Mouse (Mus musculus) liver, postnatal 0 days (tissue): ENCODE results near the gene Fut8. TPM values are rescaled to one million over a fixed set of nuclear protein-coding genes. Genes with fewer than 3 reads are reported as not detected.

Experiments used
- ATAC-seq: fragments of 200-750 bp; cut with Nextera tagmentation; 2 replicates; pipeline ENCODE4 v1.8.0; 2017; ENCODE audit warnings: mild to moderate bottlenecking, moderate library complexity
- DNase-seq: peaks from one replicate; pipeline ENCODE4 v3.0.0-alpha.2; 2016
- H3K27ac ChIP-seq: fragments of 300-500 bp; sonication (generic); 2 replicates; pipeline ENCODE4 v1.5.1; 2014; ENCODE audit warnings: antibody characterized with exemption, moderate library complexity, mild to moderate bottlenecking, low read depth
- H3K27me3 ChIP-seq: fragments of 300-500 bp; sonication (generic); 2 replicates; pipeline ENCODE4 v1.6.1; 2014; ENCODE audit warnings: low read length, control low read depth, mixed read lengths; ENCODE audit not compliant: insufficient read depth
- H3K36me3 ChIP-seq: fragments of 300-500 bp; sonication (generic); replicated peaks from 2 replicates; pipeline ENCODE4 v1.6.1; 2014; ENCODE audit warnings: mild to moderate bottlenecking, control low read depth, low read length, moderate library complexity, mixed read lengths; ENCODE audit not compliant: insufficient read depth
- H3K4me1 ChIP-seq: fragments of 300-500 bp; sonication (generic); 2 replicates; pipeline ENCODE4 v1.6.1; 2014; ENCODE audit warnings: antibody characterized with exemption, mild to moderate bottlenecking, control low read depth; ENCODE audit not compliant: insufficient read depth
- H3K4me2 ChIP-seq: fragments of 300-500 bp; sonication (generic); 2 replicates; pipeline ENCODE4 v1.6.1; 2014; ENCODE audit warnings: low read depth, mild to moderate bottlenecking, low read length, moderate library complexity, mixed read lengths
- H3K4me3 ChIP-seq: fragments of 300-500 bp; sonication (generic); 2 replicates; pipeline ENCODE4 v1.5.1; 2014; ENCODE audit warnings: low read depth, low read length
- H3K9ac ChIP-seq: fragments of 300-500 bp; sonication (generic); replicated peaks from 2 replicates; pipeline ENCODE4 v1.6.1; 2014; ENCODE audit warnings: mild to moderate bottlenecking, moderate library complexity
- H3K9me3 ChIP-seq: fragments of 300-500 bp; sonication (generic); 2 replicates; pipeline ENCODE4 v1.6.1; 2016; ENCODE audit warnings: mild to moderate bottlenecking, control low read depth, low read length, mixed read lengths
- CTCF ChIP-seq: sonication (generic); IDR thresholded peaks from 2 replicates; pipeline ENCODE4 v1.5.1; 2016; ENCODE audit warnings: antibody characterized with exemption, low read depth
- EP300 ChIP-seq: IDR thresholded peaks from 2 replicates; pipeline ENCODE4 v1.6.1; 2016; ENCODE audit warnings: antibody characterized with exemption, low read depth, mild to moderate bottlenecking
- WGBS: fragments of 180-500 bp; shearing (Covaris S2); extraction: QIAGEN DNeasy Blood & Tissue Kit; methylation state at CpG from one replicate; pipeline ENCODE4 v1.1.7; 2014; ENCODE audit not compliant: insufficient replicate concordance; 5-methylcytosine and 5-hydroxymethylcytosine counted together
- polyA plus RNA-seq: library from polyadenylated mRNA; unstranded; fragments of >200 nt; fragmentation: Nextera tagmentation; extraction: Ambion mirVana; gene quantifications from 2 replicates; pipeline ENCODE4 v1.2.1, GENCODE M21; 2015

The Fut8 gene
- polyA plus RNA-seq, 1 experiment from 2014 or later: 8.6 TPM

DNA sequence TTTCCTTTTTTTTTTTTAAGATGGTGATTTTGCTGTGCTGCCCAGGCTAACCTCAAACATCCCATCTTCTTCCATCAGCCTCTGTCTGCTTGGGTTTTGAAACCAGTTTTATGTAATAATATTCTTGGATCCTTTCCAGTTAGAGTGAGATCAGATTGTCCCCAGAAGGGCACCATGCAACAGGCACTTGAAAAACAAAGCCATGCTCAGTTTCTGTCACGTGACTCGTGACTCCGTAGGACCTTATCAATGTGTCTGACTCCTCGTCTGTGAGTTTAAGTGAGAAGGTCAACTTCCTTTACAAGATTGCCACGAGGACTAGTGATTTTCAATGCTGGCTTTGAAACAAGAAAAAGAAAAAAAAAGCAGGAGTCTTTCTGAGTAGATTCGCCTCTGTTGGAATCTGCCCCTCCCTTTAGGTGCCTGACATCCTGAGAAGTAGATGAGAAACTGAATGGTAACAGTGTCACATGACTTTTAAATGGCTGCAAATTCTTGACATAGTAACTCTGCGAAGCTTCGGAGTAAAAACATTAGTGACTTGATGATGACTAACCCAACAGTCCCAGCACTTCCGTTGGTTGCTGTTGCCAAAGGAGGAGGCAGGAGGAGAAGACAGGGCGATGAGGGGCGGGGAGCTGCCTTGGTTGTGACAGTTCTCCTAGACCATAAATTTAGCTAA lies 21.3 kb upstream of the Fut8 start:
- Histone ChIP-seq H3K4me3 (no peak overlapping the region), H3K4me2 (peak overlapping the region; percentile 13; the same call in 1 of the 2 replicates), H3K27me3 (no peaks in the 10 kb centered on the region), H3K27ac (no peak overlapping the region), H3K36me3 (no peaks in the 10 kb centered on the region), H3K4me1 (peaks cover 3% of the 10 kb centered on the region; the same call in 1 of the 2 replicates), H3K9ac (no peak overlapping the region), H3K9me3 (no peaks in the 10 kb centered on the region)
- TF ChIP-seq EP300: no peak
- no peak for TF ChIP-seq CTCF
- 50% methylated on average over 11 of the region's 11 CpGs for WGBS
- no peak for ATAC-seq
- no peak for DNase-seq

GRCm38 (mm10) chr12:77220616-77221015 lies 17.3 kb upstream of the Fut8 start:
- H3K36me3 ChIP-seq: no peaks in the 10 kb centered on the region
- no peak for ATAC-seq
- H3K27me3 ChIP-seq: no peaks in the 10 kb centered on the region
- H3K9ac ChIP-seq: no peak overlapping the region
- H3K4me3 ChIP-seq: no peak overlapping the region
- H3K4me2 ChIP-seq: no peak overlapping the region
- WGBS: 67% methylated on average over 5 of the region's 5 CpGs
- peaks cover 3% of the 10 kb centered on the region; the same call in 1 of the 2 replicates for H3K4me1 ChIP-seq
- no peaks in the 10 kb centered on the region for H3K9me3 ChIP-seq
- DNase-seq: no peak
- H3K27ac ChIP-seq: no peak overlapping the region
- TF ChIP-seq CTCF (no peak), EP300 (no peak)

- no peak for DNase-seq
- no peaks in the 10 kb centered on the region for H3K27me3 ChIP-seq
- no peaks in the 10 kb centered on the region for H3K9me3 ChIP-seq
- no peak overlapping the region for H3K27ac ChIP-seq
- no peak overlapping the region for H3K9ac ChIP-seq
- no peaks in the 10 kb centered on the region for H3K4me1 ChIP-seq
- H3K36me3 ChIP-seq: no peaks in the 10 kb centered on the region
- 66% methylated on average over 6 of the region's 6 CpGs for WGBS
- H3K4me3 ChIP-seq: no peak overlapping the region
- no peak overlapping the region for H3K4me2 ChIP-seq
- TF ChIP-seq EP300 (no peak), CTCF (no peak)
- no peak for ATAC-seq
Observed at GRCm38 (mm10) chr12:77222272-77222874, 15.6 kb upstream of the Fut8 start.

- TF ChIP-seq CTCF (no peak), EP300 (no peak)
- Histone ChIP-seq H3K27ac (no peak overlapping the region), H3K27me3 (no peaks in the 10 kb centered on the region), H3K36me3 (no peaks in the 10 kb centered on the region), H3K4me1 (no peaks in the 10 kb centered on the region), H3K4me3 (no peak overlapping the region), H3K4me2 (no peak overlapping the region), H3K9ac (no peak overlapping the region), H3K9me3 (no peaks in the 10 kb centered on the region)
- DNase-seq: no peak
- no peak for ATAC-seq
- 82% methylated on average over 3 of the region's 3 CpGs for WGBS
Observed at GRCm38 (mm10) chr12:77223595-77223994, 14.3 kb upstream of the Fut8 start.

- Histone ChIP-seq H3K4me1 (no peaks in the 10 kb centered on the region), H3K9ac (no peak overlapping the region), H3K27ac (no peak overlapping the region), H3K4me3 (no peak overlapping the region), H3K4me2 (no peak overlapping the region), H3K9me3 (no peaks in the 10 kb centered on the region), H3K27me3 (no peaks in the 10 kb centered on the region), H3K36me3 (no peaks in the 10 kb centered on the region)
- 79% methylated on average over 4 of the region's 4 CpGs for WGBS
- no peak for DNase-seq
- no peak for TF ChIP-seq CTCF
- TF ChIP-seq EP300: no peak
- ATAC-seq: no peak
Observed at GRCm38 (mm10) chr12:77224121-77224520, 13.8 kb upstream of the Fut8 start.

GRCm38 (mm10) chr12:77224891-77225290 lies 13.0 kb upstream of the Fut8 start:
- no peak overlapping the region for H3K4me2 ChIP-seq
- peak; percentile 64 for ATAC-seq
- no peaks in the 10 kb centered on the region for H3K27me3 ChIP-seq
- no peaks in the 10 kb centered on the region for H3K9me3 ChIP-seq
- no peak overlapping the region for H3K4me3 ChIP-seq
- no peaks in the 10 kb centered on the region for H3K36me3 ChIP-seq
- WGBS: 52% methylated on average over 4 of the region's 4 CpGs
- no peak for TF ChIP-seq CTCF
- TF ChIP-seq EP300: peak; percentile 60
- no peaks in the 10 kb centered on the region for H3K4me1 ChIP-seq
- no peak for DNase-seq
- no peak overlapping the region for H3K9ac ChIP-seq
- no peak overlapping the region for H3K27ac ChIP-seq
